Comparison of ENCODE assay signal across 9 mouse cellular contexts in the genomic region with DNA sequence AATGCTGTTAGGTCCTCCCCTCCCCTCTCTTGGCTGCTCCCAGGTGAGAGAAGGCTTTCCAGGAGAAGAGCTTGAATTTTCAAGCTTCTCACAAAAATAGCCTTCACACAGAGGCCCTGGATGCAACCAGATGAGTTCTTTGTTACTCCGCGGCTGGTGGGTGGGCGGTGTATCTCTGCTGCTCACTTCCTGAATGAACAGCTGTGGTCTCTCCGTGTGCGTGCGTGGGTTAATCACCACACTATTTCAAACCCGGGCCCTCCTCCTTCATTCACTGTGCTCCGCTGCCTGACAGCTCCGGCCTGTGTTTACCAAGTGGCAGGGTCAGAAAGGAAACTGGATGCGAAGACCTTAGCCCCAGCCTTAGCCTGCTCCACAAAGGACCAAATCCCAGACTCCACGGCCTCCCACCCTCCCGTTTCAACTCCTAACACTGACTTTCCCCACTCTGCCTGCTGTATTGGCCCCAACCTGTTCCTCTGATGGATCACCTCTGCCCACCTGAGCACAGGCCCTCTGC. TPM values are rescaled to one million over a fixed set of nuclear protein-coding genes. Genes with fewer than 3 reads are reported as not detected.
A peak's percentile ranks its signal among the peaks of the same experiment; 100 is the strongest.
DNase-seq lines count a peak whose midpoint lies in the region; ATAC-seq and TF ChIP-seq lines count a peak whose summit lies in the region.
"Had no signal": no experiment of that assay in that cellular context is flagged by ENCODE, and none has a peak within 500 bp of the region (broad histone marks: within the 10 kb centered on the region; RNA-seq: fewer than 3 reads in every experiment).

No protein-coding gene starts in this region.

- peak; percentile 46 for DNase-seq in heart, postnatal 4 days
- no peak for DNase-seq in heart, postnatal 25 days (ENCODE audit: low spot score)
- peak; percentile 37 for DNase-seq in MEL (ENCODE audit: low read depth, low spot score)
- DNase-seq in thymus, postnatal 4 days: peak; percentile 69
- no peak for DNase-seq in cerebellum, adult 9-11 months
- no peak for DNase-seq in urinary bladder, adult 2 months (ENCODE audit: low spot score)

- intact Hi-C loops in heart, postnatal 25 days (cut with DNase I): no loop called here

- 0 out of 2 replicates have a peak overlapping the region, but pooled peaks have one; percentile 5 for H3K4me2 ChIP-seq in intestine, embryonic 16.5 days (ENCODE audit: low read depth, low read length)
- no peak overlapping the region for H3K4me2 ChIP-seq in neural tube, embryonic 13.5 days
- H3K4me2 ChIP-seq: liver, embryonic 15.5 days had no signal

- peak overlapping the region; percentile 41 for H3K9ac ChIP-seq in MEL (ENCODE audit: control insufficient read depth, low read depth, low read length, poor library complexity, severe bottlenecking)
- H3K9ac ChIP-seq in intestine, embryonic 16.5 days (ENCODE audit: low read depth, low read length): no peak overlapping the region; the same call in 1 of the 2 replicates
- peak overlapping the region; percentile 34; the same call in 1 of the 2 replicates for H3K9ac ChIP-seq in neural tube, embryonic 13.5 days
- H3K9ac ChIP-seq: liver, embryonic 15.5 days had no signal

- H3K4me3 ChIP-seq in MEL (ENCODE audit: control insufficient read depth in 1 of 2, insufficient read depth in 1 of 2, low read depth in 2 of 2, low read length in 2 of 2): peak overlapping the region; percentile 5 to 24; a peak in 2 of 4 replicates
- no peak overlapping the region for H3K4me3 ChIP-seq in intestine, embryonic 16.5 days (ENCODE audit: low read length)
- no peak overlapping the region for H3K4me3 ChIP-seq in neural tube, embryonic 13.5 days
- H3K4me3 ChIP-seq: liver, embryonic 15.5 days had no signal

- ATAC-seq in intestine, embryonic 16.5 days: no peak
- no peak for ATAC-seq in neural tube, embryonic 13.5 days (ENCODE audit: low read depth)

- WGBS in intestine, embryonic 16.5 days: 20% methylated on average over 12 of the region's 12 CpGs
- WGBS in neural tube, embryonic 13.5 days: 25% methylated on average over 12 of the region's 12 CpGs

- H3K36me3 ChIP-seq in MEL (ENCODE audit: control insufficient read depth in 1 of 2, insufficient read depth in 2 of 2, low read length in 2 of 2): no peaks in the 10 kb centered on the region
- no peaks in the 10 kb centered on the region for H3K36me3 ChIP-seq in intestine, embryonic 16.5 days (ENCODE audit: control insufficient read depth, insufficient read depth, low read length)
- H3K36me3 ChIP-seq in neural tube, embryonic 13.5 days: no peaks in the 10 kb centered on the region
- H3K36me3 ChIP-seq: liver, embryonic 15.5 days had no signal

- H3K79me2 ChIP-seq in MEL (ENCODE audit: control insufficient read depth, insufficient read depth, low read length, poor library complexity): no peaks in the 10 kb centered on the region

- TF ChIP-seq RAD21 in MEL (IDR thresholded peaks at IDR 0.05; ENCODE audit: low read depth, low read length): no peak

- H3K9me3 ChIP-seq in MEL (replicated peaks; ENCODE audit: insufficient read depth, low read length): no peaks in the 10 kb centered on the region
- no peaks in the 10 kb centered on the region for H3K9me3 ChIP-seq in intestine, embryonic 16.5 days (ENCODE audit: control insufficient read depth, low read length)
- H3K9me3 ChIP-seq in neural tube, embryonic 13.5 days: no peaks in the 10 kb centered on the region
- H3K9me3 ChIP-seq: liver, embryonic 15.5 days had no signal

- TF ChIP-seq CTCF in MEL (IDR thresholded peaks at IDR 0.05 in 2 of 3, conservative IDR thresholded peaks at IDR 0.05 in 1 of 3; ENCODE audit: control insufficient read depth in 1 of 3, insufficient read depth in 1 of 3, low read depth in 2 of 3, low read length in 3 of 3, poor library complexity in 1 of 3, severe bottlenecking in 1 of 3): no peak

- TF ChIP-seq EP300 in MEL (IDR thresholded peaks at IDR 0.05; ENCODE audit: low read depth in 1 of 2, low read length in 2 of 2): no peak

- H3K27ac ChIP-seq in MEL (ENCODE audit: control insufficient read depth, low read depth, low read length): no peak overlapping the region
- H3K27ac ChIP-seq in intestine, embryonic 16.5 days (ENCODE audit: low read length): peak overlapping the region; percentile 25; the same call in 1 of the 2 replicates
- H3K27ac ChIP-seq in neural tube, embryonic 13.5 days (replicated peaks): peak overlapping the region; percentile 42
- H3K27ac ChIP-seq: liver, embryonic 15.5 days had no signal

- no peak for TF ChIP-seq POLR2A in MEL (IDR thresholded peaks at IDR 0.05; ENCODE audit: control insufficient read depth in 1 of 2, insufficient read depth in 1 of 2, low read depth in 1 of 2, low read length in 2 of 2, poor library complexity in 1 of 2)

- no peaks in the 10 kb centered on the region for H3K27me3 ChIP-seq in MEL (ENCODE audit: control insufficient read depth in 1 of 2, insufficient read depth in 2 of 2, low read length in 2 of 2)
- no peaks in the 10 kb centered on the region for H3K27me3 ChIP-seq in intestine, embryonic 16.5 days (replicated peaks; ENCODE audit: control insufficient read depth, insufficient read depth, low read length)
- no peaks in the 10 kb centered on the region for H3K27me3 ChIP-seq in neural tube, embryonic 13.5 days

- H3K4me1 ChIP-seq in MEL (ENCODE audit: control insufficient read depth in 1 of 2, insufficient read depth in 2 of 2, low read length in 2 of 2): peaks cover 3 to 9% of the 10 kb centered on the region in 2 experiments; a peak in 1 of 4 replicates
- peaks cover 18% of the 10 kb centered on the region for H3K4me1 ChIP-seq in intestine, embryonic 16.5 days (ENCODE audit: control insufficient read depth, insufficient read depth, low read length)
- peaks cover 37% of the 10 kb centered on the region for H3K4me1 ChIP-seq in neural tube, embryonic 13.5 days (replicated peaks)

TF ChIP-seq in MEL, 35 proteins besides CTCF, POLR2A, EP300 and RAD21:
- TF ChIP-seq MEF2A (IDR thresholded peaks at IDR 0.05; ENCODE audit: extremely low read depth, insufficient replicate concordance, low read depth, low read length, poor library complexity, severe bottlenecking) (no peak), MAZ (IDR thresholded peaks at IDR 0.05; ENCODE audit: low read depth, low read length) (no peak), JUND (IDR thresholded peaks at IDR 0.05; ENCODE audit: low read depth, low read length) (no peak), MXI1 (IDR thresholded peaks at IDR 0.05; ENCODE audit: low read depth, low read length) (no peak), ETS1 (IDR thresholded peaks at IDR 0.05; ENCODE audit: low read depth, low read length) (0 out of 2 replicates have a peak, but pooled peaks have one; percentile 22)

RNA-seq across cellular contexts. Expression of a gene that starts 3.5 kb away (rescaled TPM):
- 1 to 10 TPM; 6.3 to 8.8 TPM for total RNA-seq in heart, postnatal 4 days (2021)
- 10 to 100 TPM; 73.5 to 87.5 TPM for total RNA-seq in heart, postnatal 25 days (2021)
- not detected in 2 replicates for total RNA-seq in MEL (2012; rRNA removed)
- not detected for polyA plus RNA-seq in MEL (2012; ENCODE audit: insufficient read depth in 1 of 2, insufficient read length in 2 of 2, low read depth in 1 of 2, low replicate concordance in 2 of 2, missing spikeins in 1 of 2)
- 11.2 and 12.4 TPM in 2 replicates for polyA plus RNA-seq in intestine, embryonic 16.5 days (2015; fragmentation: Nextera tagmentation; extraction: Ambion mirVana)
- polyA plus RNA-seq in neural tube, embryonic 13.5 days (2015; fragmentation: Nextera tagmentation; extraction: Ambion mirVana): 117 and 127 TPM in 2 replicates
- 20.2 and 29.6 TPM in 2 replicates for polyA plus RNA-seq in urinary bladder, adult 2 months (2012; rRNA removed)

RNA-seq across cellular contexts. Expression of a gene that starts 7.0 kb away (rescaled TPM):
- 1 to 10 TPM; 7.9 to 9.1 TPM for total RNA-seq in heart, postnatal 4 days (2021)
- 1 to 10 TPM; 6.7 to 7.0 TPM for total RNA-seq in heart, postnatal 25 days (2021)
- total RNA-seq in MEL (2012; rRNA removed): 87.9 and 109 TPM in 2 replicates
- 100 to 1,000 TPM in 1 of 2 experiments, not detected in 1; 304 TPM for polyA plus RNA-seq in MEL (2012; ENCODE audit: insufficient read depth in 1 of 2, insufficient read length in 2 of 2, low read depth in 1 of 2, low replicate concordance in 2 of 2, missing spikeins in 1 of 2)
- 83.9 and 85.0 TPM in 2 replicates for polyA plus RNA-seq in intestine, embryonic 16.5 days (2015; fragmentation: Nextera tagmentation; extraction: Ambion mirVana)
- 78.6 and 80.6 TPM in 2 replicates for polyA plus RNA-seq in neural tube, embryonic 13.5 days (2015; fragmentation: Nextera tagmentation; extraction: Ambion mirVana)
- polyA plus RNA-seq in urinary bladder, adult 2 months (2012; rRNA removed): 17.2 and 17.4 TPM in 2 replicates

RNA-seq across cellular contexts. Expression of a gene that starts 27.7 kb away (rescaled TPM):
- total RNA-seq in heart, postnatal 4 days (2021): 10 to 100 TPM; 21.1 to 22.2 TPM
- total RNA-seq in heart, postnatal 25 days (2021): 10 to 100 TPM; 26.6 to 27.0 TPM
- total RNA-seq in MEL (2012; rRNA removed): 72.7 and 77.5 TPM in 2 replicates
- 100 to 1,000 TPM in 1 of 2 experiments, not detected in 1; 111 TPM for polyA plus RNA-seq in MEL (2012; ENCODE audit: insufficient read depth in 1 of 2, insufficient read length in 2 of 2, low read depth in 1 of 2, low replicate concordance in 2 of 2, missing spikeins in 1 of 2)
- 21.5 and 22.1 TPM in 2 replicates for polyA plus RNA-seq in intestine, embryonic 16.5 days (2015; fragmentation: Nextera tagmentation; extraction: Ambion mirVana)
- 62.2 and 75.2 TPM in 2 replicates for polyA plus RNA-seq in neural tube, embryonic 13.5 days (2015; fragmentation: Nextera tagmentation; extraction: Ambion mirVana)
- polyA plus RNA-seq in urinary bladder, adult 2 months (2012; rRNA removed): 76.2 and 80.5 TPM in 2 replicates

RNA-seq across cellular contexts. Expression of a gene that starts 47.3 kb away (rescaled TPM):
- total RNA-seq in heart, postnatal 4 days (2021): not detected
- total RNA-seq in heart, postnatal 25 days (2021): not detected
- total RNA-seq in MEL (2012; rRNA removed): not detected in 2 replicates
- polyA plus RNA-seq in MEL (2012; ENCODE audit: insufficient read depth in 1 of 2, insufficient read length in 2 of 2, low read depth in 1 of 2, low replicate concordance in 2 of 2, missing spikeins in 1 of 2): under 1 TPM in 1 of 2 experiments, not detected in 1; 0.07 TPM
- not detected in 2 replicates for polyA plus RNA-seq in intestine, embryonic 16.5 days (2015; fragmentation: Nextera tagmentation; extraction: Ambion mirVana)
- not detected in 2 replicates for polyA plus RNA-seq in neural tube, embryonic 13.5 days (2015; fragmentation: Nextera tagmentation; extraction: Ambion mirVana)
- not detected in 2 replicates for polyA plus RNA-seq in urinary bladder, adult 2 months (2012; rRNA removed)
- polyA plus RNA-seq: liver, embryonic 15.5 days had no signal

RNA-seq across cellular contexts. Expression of a gene that starts 54.6 kb away (rescaled TPM):
- total RNA-seq in heart, postnatal 4 days (2021): 10 to 100 TPM; 26.6 to 27.4 TPM
- total RNA-seq in heart, postnatal 25 days (2021): 10 to 100 TPM; 21.4 to 23.5 TPM
- total RNA-seq in MEL (2012; rRNA removed): 90.3 and 108 TPM in 2 replicates
- 100 to 1,000 TPM in 1 of 2 experiments, not detected in 1; 108 TPM for polyA plus RNA-seq in MEL (2012; ENCODE audit: insufficient read depth in 1 of 2, insufficient read length in 2 of 2, low read depth in 1 of 2, low replicate concordance in 2 of 2, missing spikeins in 1 of 2)
- 72.1 and 78.4 TPM in 2 replicates for polyA plus RNA-seq in intestine, embryonic 16.5 days (2015; fragmentation: Nextera tagmentation; extraction: Ambion mirVana)
- 45.0 and 46.7 TPM in 2 replicates for polyA plus RNA-seq in neural tube, embryonic 13.5 days (2015; fragmentation: Nextera tagmentation; extraction: Ambion mirVana)
- 18.3 and 20.4 TPM in 2 replicates for polyA plus RNA-seq in urinary bladder, adult 2 months (2012; rRNA removed)

Comparison
In these comparisons a context has a peak if more than half of its experiments do, and no peak if none do; other contexts are left out.
1. DNase-seq: peak in heart, postnatal 4 days (single experiment), MEL (single experiment) and thymus, postnatal 4 days (single experiment); none in heart, postnatal 25 days (single experiment), cerebellum, adult 9-11 months (single experiment) and urinary bladder, adult 2 months (single experiment).
2. H3K4me3 ChIP-seq: peak in MEL (2 of 2); none in intestine, embryonic 16.5 days (single experiment) and neural tube, embryonic 13.5 days (single experiment).
3. RNA of a gene that starts 3.5 kb away (polyA plus RNA-seq): 117 to 127 TPM in neural tube, embryonic 13.5 days, 20.2 to 29.6 TPM in urinary bladder, adult 2 months and 11.2 to 12.4 TPM in intestine, embryonic 16.5 days; not detected in MEL; every median in the first group is over 10 times any median in the second.